Mouse (Mus musculus) ES-E14 (cell line): ENCODE measurements around the gene Add3. TPM values are rescaled to one million over a fixed set of nuclear protein-coding genes. Genes with fewer than 3 reads are reported as not detected.

Experiments used
- DNase-seq: peaks from one replicate; pipeline ENCODE4 v3.0.0-alpha.2; 2013; ENCODE audit warnings: low read depth, low spot score
- H3K27ac ChIP-seq: 2 replicates; pipeline ENCODE4 v1.5.1; 2012; ENCODE audit warnings: low read depth, mild to moderate bottlenecking, low read length, moderate library complexity, mixed read lengths; ENCODE audit not compliant: poor library complexity, insufficient read depth, severe bottlenecking
- H3K36me3 ChIP-seq: 2 replicates; pipeline ENCODE4 v1.6.1; 2012; ENCODE audit warnings: mild to moderate bottlenecking, low read length, moderate library complexity, mixed read lengths; ENCODE audit not compliant: control insufficient read depth, poor library complexity, insufficient read depth, severe bottlenecking
- H3K4me1 ChIP-seq, 2 experiments: fragments of 150-350 bp in 1 of 2; sonication (generic) in 1 of 2; 2 replicates each; pipeline ENCODE4 v1.6.1; 2012; ENCODE audit warnings: low read length in 2 of 2, mild to moderate bottlenecking in 1 of 2, mixed read lengths in 1 of 2; ENCODE audit not compliant: control insufficient read depth in 2 of 2, insufficient read depth in 2 of 2, poor library complexity in 1 of 2
- H3K4me3 ChIP-seq, 2 experiments: fragments of 150-350 bp in 1 of 2; sonication (generic) in 1 of 2; 2 replicates each; pipeline ENCODE4 v1.5.1; 2012; ENCODE audit warnings: low read length in 2 of 2, low read depth in 1 of 2, mild to moderate bottlenecking in 1 of 2, mixed read lengths in 1 of 2; ENCODE audit not compliant: insufficient read depth in 1 of 2, poor library complexity in 1 of 2, severe bottlenecking in 1 of 2
- H3K9ac ChIP-seq: 2 replicates; pipeline ENCODE4 v1.6.1; 2012; ENCODE audit warnings: low read depth, mild to moderate bottlenecking, low read length, mixed read lengths; ENCODE audit not compliant: poor library complexity, insufficient read depth, severe bottlenecking
- H3K9me3 ChIP-seq: fragments of 150-350 bp; sonication (generic); 2 replicates; pipeline ENCODE4 v1.6.1; 2012; ENCODE audit warnings: low read depth, mild to moderate bottlenecking, low read length; ENCODE audit not compliant: control insufficient read depth, insufficient read depth
- CHD2 ChIP-seq: IDR thresholded peaks from 2 replicates; pipeline ENCODE4 v1.6.1; 2014; ENCODE audit warnings: mild to moderate bottlenecking, low read depth, low read length, inconsistent platforms
- HCFC1 ChIP-seq: IDR thresholded peaks from 2 replicates; pipeline ENCODE4 v1.6.1; 2012; ENCODE audit warnings: low read length, inconsistent platforms, borderline replicate concordance; ENCODE audit not compliant: insufficient read depth
- MAFK ChIP-seq: IDR thresholded peaks from 2 replicates; pipeline ENCODE4 v1.6.1; 2014; ENCODE audit warnings: mild to moderate bottlenecking, low read depth, low read length, inconsistent platforms; ENCODE audit not compliant: insufficient read depth
- ZC3H11A ChIP-seq: IDR thresholded peaks from 2 replicates; pipeline ENCODE4 v1.6.1; 2012; ENCODE audit warnings: low read depth, mild to moderate bottlenecking, inconsistent platforms, low read length, borderline replicate concordance
- ZNF384 ChIP-seq: IDR thresholded peaks from 2 replicates; pipeline ENCODE4 v1.6.1; 2012; ENCODE audit warnings: low read depth, low read length, inconsistent platforms
- in situ Hi-C, 2 experiments: fragments of 600-800 bp; cut with MboI; formaldehyde crosslinking; loops; one replicate each; pipeline ENCODE4 v1.15.1; 2025; ENCODE audit warnings: low sequenced_read_pairs in 2 of 2, inconsistent platforms in 1 of 2; ENCODE audit not compliant: unreplicated experiment in 2 of 2
- total RNA-seq: library from RNA; depleted of rRNA; stranded (reverse); fragments of 300-350 nt; gene quantifications from 2 replicates; pipeline ENCODE4 v1.2.3, GENCODE M21; 2012

Gene Add3
- total RNA-seq, 1 experiment, result 8.5 TPM

DNA sequence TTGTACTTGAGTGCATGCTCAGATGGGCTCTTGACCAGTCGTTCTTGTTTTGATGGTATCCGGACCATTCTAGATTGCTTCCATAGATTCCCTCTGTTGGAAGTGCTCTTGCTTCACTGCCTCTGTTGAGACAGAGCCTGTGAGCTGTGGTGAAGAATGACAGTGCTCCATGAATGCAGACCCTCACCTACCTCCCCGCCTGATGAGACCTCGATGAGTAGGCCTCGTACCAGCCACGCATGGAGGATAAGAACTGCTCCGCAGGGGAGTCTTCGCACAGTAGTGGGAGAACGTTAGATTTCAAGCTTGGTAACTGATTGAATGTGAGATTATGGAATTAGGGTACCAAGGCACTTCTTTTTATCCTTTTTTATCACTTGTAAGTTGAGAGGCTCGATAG lies 56.7 kb downstream of the Add3 start:
- no peak for DNase-seq

DNA sequence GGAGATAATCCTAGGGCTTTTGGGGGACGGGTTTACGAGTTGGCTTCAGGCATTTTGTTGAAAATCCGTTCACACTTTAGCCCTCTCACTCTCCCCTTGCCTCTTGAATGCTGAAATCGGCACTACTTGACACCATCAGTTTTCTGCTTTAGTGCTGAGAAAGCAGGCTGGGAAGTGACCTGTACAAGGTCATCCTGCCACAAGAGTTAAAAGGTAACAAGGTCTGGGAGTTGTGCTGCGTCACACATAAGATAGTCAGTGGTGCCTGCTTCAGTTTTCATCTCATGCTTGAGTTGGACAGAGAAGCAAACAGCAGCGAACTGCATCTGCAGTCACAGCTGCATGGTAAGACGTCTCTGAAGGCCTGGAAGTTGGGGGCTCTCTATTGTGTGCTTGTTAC lies 57.5 kb downstream of the Add3 start:
- DNase-seq, result no peak
- in situ Hi-C loops, result no loop called here
- H3K9ac ChIP-seq, result no peak overlapping the region
- H3K9me3 ChIP-seq, result no peaks in the 10 kb centered on the region
- no peak overlapping the region for H3K4me3 ChIP-seq
- TF ChIP-seq ZC3H11A, result no peak
- no peak for TF ChIP-seq CHD2
- no peak for TF ChIP-seq HCFC1
- no peak for TF ChIP-seq ZNF384
- TF ChIP-seq MAFK, result no peak
- H3K36me3 ChIP-seq, result peaks cover 2% of the 10 kb centered on the region; the same call in 1 of the 2 replicates
- no peak overlapping the region for H3K27ac ChIP-seq
- H3K4me1 ChIP-seq, result no peaks in the 10 kb centered on the region; a peak in 1 of 4 replicates

More for the DNA sequence above, 56.7 kb downstream of the Add3 start:
- Histone ChIP-seq H3K27ac (no peak overlapping the region), H3K36me3 (peaks cover 2% of the 10 kb centered on the region; the same call in 1 of the 2 replicates), H3K4me1 (no peaks in the 10 kb centered on the region; a peak in 1 of 4 replicates), H3K9me3 (no peaks in the 10 kb centered on the region), H3K4me3 (no peak overlapping the region), H3K9ac (no peak overlapping the region)
- in situ Hi-C loops, result no loop called here
- TF ChIP-seq ZC3H11A (no peak), HCFC1 (no peak), ZNF384 (no peak), CHD2 (no peak), MAFK (no peak)

DNA sequence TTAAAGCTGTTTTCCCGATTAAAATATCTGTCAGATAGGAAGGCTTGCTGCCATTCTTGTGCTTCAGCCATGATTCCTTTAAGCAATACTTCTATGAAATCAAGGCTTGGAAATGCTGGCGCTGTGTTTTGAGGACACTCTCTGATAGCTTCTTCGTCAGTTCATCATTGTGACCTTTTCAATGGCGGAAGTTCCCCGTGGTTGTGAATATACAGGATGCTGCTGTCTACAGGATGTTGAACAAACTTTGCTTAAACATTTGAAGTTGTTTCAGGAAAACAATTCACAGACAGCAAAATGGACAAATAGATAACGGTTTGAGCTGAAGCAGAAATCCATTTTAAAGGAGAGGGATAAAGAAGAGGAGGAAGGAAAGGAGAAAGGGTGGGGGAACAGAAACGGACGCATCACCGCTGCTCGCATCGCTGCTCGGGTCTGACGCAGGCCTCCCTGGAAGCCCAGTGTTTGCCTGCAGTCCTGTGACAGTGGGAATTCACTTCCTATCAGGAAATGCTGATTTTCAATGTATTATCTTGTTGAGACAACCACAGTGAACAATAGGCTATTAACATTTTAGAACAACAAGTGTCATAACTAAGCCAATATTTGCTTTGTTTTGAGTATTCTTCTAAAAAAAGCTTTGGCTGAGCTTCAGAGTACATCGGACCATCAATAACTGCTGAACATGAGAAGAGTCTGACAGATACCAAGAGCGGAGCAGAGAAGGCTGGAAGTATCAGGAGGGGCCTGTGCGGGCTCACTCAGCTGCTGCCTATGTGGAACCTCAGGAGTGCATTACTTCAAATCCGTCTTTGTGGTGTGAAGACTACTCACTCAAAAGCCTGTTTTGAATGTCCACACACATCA lies 58.7 kb downstream of the Add3 start:
- Histone ChIP-seq H3K4me3 (no peak overlapping the region), H3K9me3 (no peaks in the 10 kb centered on the region), H3K4me1 (no peaks in the 10 kb centered on the region; a peak in 1 of 4 replicates), H3K36me3 (peaks cover 2% of the 10 kb centered on the region; the same call in 1 of the 2 replicates), H3K9ac (no peak overlapping the region), H3K27ac (no peak overlapping the region)
- TF ChIP-seq ZNF384 (no peak), ZC3H11A (no peak), MAFK (no peak), CHD2 (no peak), HCFC1 (no peak)
- DNase-seq, result no peak
- in situ Hi-C loops, result no loop called here

DNA sequence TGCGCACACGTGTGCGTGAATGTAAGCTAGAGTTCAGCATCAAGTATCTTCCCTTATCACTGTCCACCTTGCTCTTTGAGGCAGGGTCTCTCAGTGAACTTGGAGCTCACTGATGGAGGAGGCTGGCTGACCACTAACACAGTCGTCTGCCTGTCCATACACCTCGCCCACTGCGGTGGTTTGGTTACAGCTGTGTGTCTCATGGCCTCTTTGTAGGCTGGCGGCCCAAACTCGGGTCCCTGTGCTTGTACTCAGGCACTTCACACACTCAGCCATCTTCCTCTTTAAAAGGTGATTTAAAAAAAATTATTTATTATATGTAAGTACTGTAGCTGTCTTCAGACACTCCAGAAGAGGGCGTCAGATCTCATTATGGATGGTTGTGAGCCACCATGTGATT lies 59.5 kb downstream of the Add3 start:
- TF ChIP-seq ZC3H11A (no peak), MAFK (no peak), CHD2 (no peak), ZNF384 (no peak), HCFC1 (no peak)
- Histone ChIP-seq H3K9ac (no peak overlapping the region), H3K9me3 (no peaks in the 10 kb centered on the region), H3K4me3 (no peak overlapping the region), H3K4me1 (no peaks in the 10 kb centered on the region; a peak in 1 of 4 replicates), H3K27ac (no peak overlapping the region), H3K36me3 (peaks cover 2% of the 10 kb centered on the region; the same call in 1 of the 2 replicates)
- no peak for DNase-seq
- in situ Hi-C loops, result no loop called here
